Mouse (Mus musculus) cortical plate, adult 2 months (tissue): ENCODE measurements around the gene Pbx2.

ENCODE experiments used
- CTCF ChIP-seq: fragments of 200-500 bp; IDR thresholded peaks from 2 replicates; pipeline ENCODE4 v1.5.1; 2011; ENCODE audit warnings: mild to moderate bottlenecking, control low read depth, low read length; ENCODE audit not compliant: insufficient read depth; ENCODE audit errors: extremely low read depth
- POLR2A ChIP-seq: fragments of 200-500 bp; IDR thresholded peaks from 2 replicates; pipeline ENCODE4 v1.6.1; 2011; ENCODE audit warnings: mild to moderate bottlenecking, low read length, control low read depth; ENCODE audit not compliant: insufficient read depth; ENCODE audit errors: extremely low read depth

DNA sequence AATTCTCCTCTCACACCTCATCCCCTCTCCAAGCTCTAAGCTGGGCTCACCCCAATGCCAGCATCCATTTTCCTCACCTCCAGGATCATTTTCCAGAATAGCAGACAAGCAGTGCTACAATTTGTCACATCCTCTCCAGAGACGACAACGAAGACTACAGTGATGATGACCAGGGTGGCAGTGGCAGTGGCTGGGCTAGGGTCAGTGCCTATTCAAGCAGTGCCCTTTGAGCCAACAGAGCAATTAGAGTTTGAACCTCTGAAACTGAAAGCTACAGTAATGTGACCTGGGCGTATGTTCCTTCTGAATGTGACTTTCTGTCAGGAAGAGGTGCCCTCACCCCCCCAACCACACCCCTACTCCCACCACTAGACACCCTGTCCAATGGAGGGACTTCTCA, 41.9 kb upstream of the Pbx2 start:
- no peak for TF ChIP-seq CTCF
- no peak for TF ChIP-seq POLR2A
